Mouse (Mus musculus): Measurements from ENCODE around the gene Borcs8.

GRCm38 (mm10) chr8:70157240-70157800, 18.0 kb downstream of the Borcs8 start:
- TF ChIP-seq CTCF (IDR thresholded peaks at IDR 0.05; ENCODE audit: low read depth) (no peak), EP300 (IDR thresholded peaks at IDR 0.05; ENCODE audit: low read depth) (no peak)
